Comparison of ENCODE assay signal across 9 mouse cellular contexts in the genomic region with DNA sequence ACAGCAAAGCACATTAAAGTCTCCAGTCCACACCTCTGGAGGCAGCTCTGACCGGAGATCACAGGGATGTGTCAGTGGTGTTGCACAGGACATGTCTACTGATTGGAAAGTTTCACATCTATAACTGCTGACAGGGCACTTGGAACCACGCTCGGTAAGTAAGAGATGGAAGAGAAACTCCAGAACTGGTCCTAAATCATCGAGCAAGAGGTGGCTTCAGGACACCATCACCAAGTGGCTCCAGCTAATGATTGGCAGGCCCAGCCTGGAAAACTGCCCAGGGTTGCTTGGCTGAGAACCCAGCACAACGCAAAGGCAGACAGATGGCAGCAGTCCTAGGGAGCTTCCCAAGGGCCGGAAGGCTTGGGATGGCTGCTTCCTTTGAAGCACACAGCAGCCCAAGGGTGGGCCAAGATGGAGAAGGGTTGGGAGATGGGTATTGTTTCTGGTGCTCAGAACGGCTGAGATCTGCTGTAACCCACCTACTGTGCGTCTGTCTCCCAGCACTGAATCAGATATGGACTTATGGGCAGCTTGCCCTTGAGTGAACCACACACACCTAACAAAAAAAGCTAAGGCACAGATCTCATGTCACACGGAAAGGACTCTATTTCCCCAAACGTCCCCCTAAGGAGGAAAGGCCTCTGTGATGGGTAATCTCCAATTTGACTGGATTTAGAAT.
DNase-seq lines count a peak whose midpoint lies in the region; ATAC-seq lines count a peak whose summit lies in the region.
"Had no signal": no experiment of that assay in that cellular context is flagged by ENCODE, and none has a peak within 500 bp of the region (broad histone marks: within the 10 kb centered on the region; RNA-seq: fewer than 3 reads in every experiment).

No protein-coding gene starts in this region.

- H3K27ac ChIP-seq in forebrain, embryonic 16.5 days (ENCODE audit: low read length), result 0 out of 2 replicates have a peak overlapping the region, but pooled peaks have one; percentile 3
- peak overlapping the region; percentile 42 for H3K27ac ChIP-seq in heart, embryonic 15.5 days
- no peak overlapping the region for H3K27ac ChIP-seq in midbrain, embryonic 11.5 days (ENCODE audit: low read depth, low read length)

- H3K4me1 ChIP-seq in forebrain, embryonic 16.5 days (replicated peaks; ENCODE audit: control insufficient read depth, insufficient read depth, low read length), result peaks cover 31% of the 10 kb centered on the region
- H3K4me1 ChIP-seq in heart, embryonic 15.5 days (replicated peaks), result peaks cover 58% of the 10 kb centered on the region
- H3K4me1 ChIP-seq in midbrain, embryonic 11.5 days (ENCODE audit: control insufficient read depth, insufficient read depth, low read length), result peaks cover 10% of the 10 kb centered on the region

- ATAC-seq in forebrain, embryonic 16.5 days, result peak; percentile 56
- ATAC-seq in heart, embryonic 15.5 days (replicated peaks; ENCODE audit: insufficient number of reproducible peaks, insufficient read depth, low FRiP score, low read depth), result peak; percentile 71
- no peak for ATAC-seq in midbrain, embryonic 11.5 days (ENCODE audit: low FRiP score)
- ATAC-seq: Patski had no signal

- H3K4me3 ChIP-seq in forebrain, embryonic 16.5 days (replicated peaks; ENCODE audit: low read length), result no peak overlapping the region
- no peak overlapping the region for H3K4me3 ChIP-seq in heart, embryonic 15.5 days
- no peak overlapping the region for H3K4me3 ChIP-seq in midbrain, embryonic 11.5 days (ENCODE audit: low read depth, low read length)

- H3K9ac ChIP-seq in forebrain, embryonic 16.5 days (replicated peaks; ENCODE audit: low read depth, low read length), result no peak overlapping the region
- H3K9ac ChIP-seq in heart, embryonic 15.5 days, result no peak overlapping the region
- H3K9ac ChIP-seq in midbrain, embryonic 11.5 days (ENCODE audit: low read length), result no peak overlapping the region

- no peak overlapping the region for H3K4me2 ChIP-seq in forebrain, embryonic 16.5 days (ENCODE audit: low read length)
- H3K4me2 ChIP-seq in heart, embryonic 15.5 days, result no peak overlapping the region
- no peak overlapping the region for H3K4me2 ChIP-seq in midbrain, embryonic 11.5 days

- DNase-seq in retina, postnatal 1 day, result peak; percentile 31
- no peak for DNase-seq in retina, embryonic 14.5 days (ENCODE audit: low spot score)
- DNase-seq in left cerebral cortex, adult 11 months (ENCODE audit: low spot score), result peak; percentile 37
- peak; percentile 68 for DNase-seq in ovary, postnatal 36 days (ENCODE audit: low spot score)
- DNase-seq in midbrain, embryonic 11.5 days (ENCODE audit: low spot score, missing footprints), result no peak
- no peak for DNase-seq in natural killer cell, adult 2 months (ENCODE audit: low spot score in 2 of 2)

- no peaks in the 10 kb centered on the region for H3K27me3 ChIP-seq in forebrain, embryonic 16.5 days (replicated peaks; ENCODE audit: control insufficient read depth, insufficient read depth, low read length)
- H3K27me3 ChIP-seq in heart, embryonic 15.5 days, result no peaks in the 10 kb centered on the region
- no peaks in the 10 kb centered on the region for H3K27me3 ChIP-seq in midbrain, embryonic 11.5 days (ENCODE audit: control insufficient read depth, insufficient read depth, low read length)
- H3K27me3 ChIP-seq: Patski had no signal

- 63% methylated on average over 10 of the region's 10 CpGs for WGBS in forebrain, embryonic 16.5 days
- 33% methylated on average over 10 of the region's 10 CpGs for WGBS in heart, embryonic 15.5 days
- WGBS in midbrain, embryonic 11.5 days, result 88% methylated on average over 10 of the region's 10 CpGs

- H3K36me3 ChIP-seq in forebrain, embryonic 16.5 days (ENCODE audit: control insufficient read depth, insufficient read depth), result no peaks in the 10 kb centered on the region
- no peaks in the 10 kb centered on the region for H3K36me3 ChIP-seq in heart, embryonic 15.5 days
- H3K36me3 ChIP-seq in midbrain, embryonic 11.5 days (ENCODE audit: control insufficient read depth, insufficient read depth, low read length), result no peaks in the 10 kb centered on the region

- no peaks in the 10 kb centered on the region for H3K9me3 ChIP-seq in forebrain, embryonic 16.5 days (ENCODE audit: control insufficient read depth, low read length)
- no peaks in the 10 kb centered on the region for H3K9me3 ChIP-seq in heart, embryonic 15.5 days (replicated peaks)
- H3K9me3 ChIP-seq in midbrain, embryonic 11.5 days (ENCODE audit: control insufficient read depth, low read length), result no peaks in the 10 kb centered on the region

Comparison
In these comparisons a context has a peak if more than half of its experiments do, and no peak if none do; other contexts are left out.
1. DNase-seq: peak in retina, postnatal 1 day (single experiment), left cerebral cortex, adult 11 months (single experiment) and ovary, postnatal 36 days (single experiment); none in retina, embryonic 14.5 days (single experiment), midbrain, embryonic 11.5 days (single experiment) and natural killer cell, adult 2 months (0 of 2).